In genomic region chr15:74026120-74026519, GRCm38 (mm10) we compare ENCODE assay signal across 18 mouse cellular contexts.
DNase-seq lines count a peak whose midpoint lies in the region; ATAC-seq and TF ChIP-seq lines count a peak whose summit lies in the region.
"Had no signal": no experiment of that assay in that cellular context is flagged by ENCODE, and none has a peak within 500 bp of the region (broad histone marks: within the 10 kb centered on the region; RNA-seq: fewer than 3 reads in every experiment).

No protein-coding gene starts in this region.

- no peaks in the 10 kb centered on the region for H3K9me3 ChIP-seq in forebrain, embryonic 11.5 days (ENCODE audit: control insufficient read depth, low read length)
- no peaks in the 10 kb centered on the region for H3K9me3 ChIP-seq in forebrain, embryonic 15.5 days
- peaks cover 3% of the 10 kb centered on the region; the same call in 1 of the 2 replicates for H3K9me3 ChIP-seq in midbrain, embryonic 14.5 days (ENCODE audit: control insufficient read depth, low read length)
- H3K9me3 ChIP-seq: limb, embryonic 12.5 days had no signal

- TF ChIP-seq POLR2A in brain, embryonic 14.5 days (IDR thresholded peaks at IDR 0.05; ENCODE audit: borderline replicate concordance, extremely low read depth, insufficient read depth, insufficient read length, poor library complexity, severe bottlenecking) = no peak

- H3K4me1 ChIP-seq in forebrain, embryonic 11.5 days (replicated peaks; ENCODE audit: control insufficient read depth, insufficient read depth, low read length) = peaks cover 8% of the 10 kb centered on the region; the same call in 1 of the 2 replicates
- H3K4me1 ChIP-seq in forebrain, embryonic 15.5 days = peaks cover 10% of the 10 kb centered on the region
- H3K4me1 ChIP-seq in midbrain, embryonic 14.5 days (ENCODE audit: control insufficient read depth, insufficient read depth, low read length) = peaks cover 14% of the 10 kb centered on the region; the same call in 1 of the 2 replicates
- H3K4me1 ChIP-seq: limb, embryonic 12.5 days had no signal

- H3K9ac ChIP-seq in forebrain, embryonic 11.5 days (ENCODE audit: low read length) = peak overlapping the region; percentile 16; the same call in 1 of the 2 replicates
- no peak overlapping the region for H3K9ac ChIP-seq in forebrain, embryonic 15.5 days (replicated peaks)
- H3K9ac ChIP-seq in midbrain, embryonic 14.5 days (replicated peaks; ENCODE audit: low read length) = no peak overlapping the region
- H3K9ac ChIP-seq: limb, embryonic 12.5 days had no signal

- no peaks in the 10 kb centered on the region for H3K27me3 ChIP-seq in forebrain, embryonic 11.5 days (ENCODE audit: control insufficient read depth, insufficient read depth, low read length)
- no peaks in the 10 kb centered on the region for H3K27me3 ChIP-seq in forebrain, embryonic 15.5 days
- H3K27me3 ChIP-seq in midbrain, embryonic 14.5 days (ENCODE audit: control insufficient read depth, insufficient read depth, low read length) = no peaks in the 10 kb centered on the region
- H3K27me3 ChIP-seq: limb, embryonic 12.5 days had no signal

- ATAC-seq in forebrain, embryonic 11.5 days (replicated peaks; ENCODE audit: low FRiP score) = peak; percentile 39; the same call in 1 of the 2 replicates
- no peak for ATAC-seq in forebrain, embryonic 15.5 days (replicated peaks)
- no peak for ATAC-seq in midbrain, embryonic 14.5 days (ENCODE audit: low FRiP score, low TSS enrichment)

- WGBS in forebrain, embryonic 11.5 days = 20% methylated on average over 7 of the region's 7 CpGs
- WGBS in forebrain, embryonic 15.5 days = 4% methylated on average over 7 of the region's 7 CpGs
- WGBS in midbrain, embryonic 14.5 days = 15% methylated on average over 7 of the region's 7 CpGs

- peak; percentile 63 for DNase-seq in forebrain, embryonic 11.5 days (ENCODE audit: low spot score)
- DNase-seq in brain, embryonic 14.5 days (ENCODE audit: low read depth) = peak; percentile 61
- peak; percentile 7 for DNase-seq in embryo, embryonic 11.5 days (ENCODE audit: low read depth, low spot score)
- DNase-seq in midbrain, embryonic 14.5 days = peak; percentile 42
- no peak for DNase-seq in lung, adult 18-20 months
- DNase-seq in ovary, adult 18-20 months (ENCODE audit: low spot score) = no peak
- DNase-seq in spleen, adult 18-20 months = no peak
- DNase-seq: cerebellum, adult 11 months; gastrocnemius, adult 2 months; heart, adult 18-20 months; kidney, adult 8-10 months; lung, postnatal 36 days; thymus, postnatal 14 days had no signal

- no peak overlapping the region for H3K27ac ChIP-seq in forebrain, embryonic 11.5 days (ENCODE audit: low read depth, low read length)
- H3K27ac ChIP-seq in forebrain, embryonic 15.5 days (replicated peaks) = no peak overlapping the region
- 0 out of 2 replicates have a peak overlapping the region, but pooled peaks have one; percentile 32 for H3K27ac ChIP-seq in midbrain, embryonic 14.5 days (replicated peaks; ENCODE audit: low read depth, low read length)
- H3K27ac ChIP-seq: gastrocnemius, adult 2 months; left cerebral cortex, adult 2 months; limb, embryonic 12.5 days; stomach, postnatal 0 days had no signal

- no peak overlapping the region for H3K4me2 ChIP-seq in forebrain, embryonic 11.5 days (ENCODE audit: low read depth, low read length, severe bottlenecking)
- H3K4me2 ChIP-seq in forebrain, embryonic 15.5 days (replicated peaks) = no peak overlapping the region
- H3K4me2 ChIP-seq in midbrain, embryonic 14.5 days (ENCODE audit: low read length) = no peak overlapping the region
- H3K4me2 ChIP-seq: limb, embryonic 12.5 days had no signal

- TF ChIP-seq CTCF in brain, embryonic 14.5 days (IDR thresholded peaks at IDR 0.05; ENCODE audit: borderline replicate concordance, extremely low read depth, insufficient read depth, insufficient read length) = no peak

- no peaks in the 10 kb centered on the region for H3K36me3 ChIP-seq in forebrain, embryonic 11.5 days (ENCODE audit: control insufficient read depth, insufficient read depth, low read length)
- no peaks in the 10 kb centered on the region for H3K36me3 ChIP-seq in forebrain, embryonic 15.5 days
- H3K36me3 ChIP-seq in midbrain, embryonic 14.5 days (ENCODE audit: control insufficient read depth, insufficient read depth, low read length) = no peaks in the 10 kb centered on the region
- H3K36me3 ChIP-seq: G1E; limb, embryonic 12.5 days had no signal

- no peak overlapping the region for H3K4me3 ChIP-seq in forebrain, embryonic 11.5 days (ENCODE audit: low read depth, low read length)
- H3K4me3 ChIP-seq in forebrain, embryonic 15.5 days = no peak overlapping the region
- no peak overlapping the region for H3K4me3 ChIP-seq in midbrain, embryonic 14.5 days (replicated peaks; ENCODE audit: low read depth, low read length)
- H3K4me3 ChIP-seq: gastrocnemius, adult 2 months; left cerebral cortex, adult 2 months; limb, embryonic 12.5 days had no signal

Comparison
In these comparisons a context has a peak if more than half of its experiments do, and no peak if none do; other contexts are left out.
1. DNase-seq: peak in forebrain, embryonic 11.5 days (single experiment), brain, embryonic 14.5 days (single experiment), embryo, embryonic 11.5 days (single experiment) and midbrain, embryonic 14.5 days (single experiment); none in lung, adult 18-20 months (0 of 2), ovary, adult 18-20 months (single experiment) and spleen, adult 18-20 months (0 of 2).